Comparison of ENCODE assay signal across 9 mouse cellular contexts in genomic region chr5:30233042-30233441, GRCm38 (mm10). TPM values are rescaled to one million over a fixed set of nuclear protein-coding genes. Genes with fewer than 3 reads are reported as not detected.
DNase-seq lines count a peak whose midpoint lies in the region; ATAC-seq lines count a peak whose summit lies in the region.
"Had no signal": no experiment of that assay in that cellular context is flagged by ENCODE, and none has a peak within 500 bp of the region (broad histone marks: within the 10 kb centered on the region; RNA-seq: fewer than 3 reads in every experiment).

No protein-coding gene starts in this region.

- no peaks in the 10 kb centered on the region for H3K36me3 ChIP-seq in neural tube, embryonic 11.5 days (ENCODE audit: control insufficient read depth, insufficient read depth, low read length)
- H3K36me3 ChIP-seq in forebrain, embryonic 14.5 days (ENCODE audit: control insufficient read depth, insufficient read depth, low read length): 0 out of 2 replicates have a peak, but pooled peaks cover 2% of the 10 kb centered on the region

- WGBS in neural tube, embryonic 11.5 days: 5% methylated on average over 15 of the region's 15 CpGs
- WGBS in forebrain, embryonic 14.5 days: 3% methylated on average over 15 of the region's 15 CpGs

- no peak for ATAC-seq in neural tube, embryonic 11.5 days (ENCODE audit: insufficient read depth, low FRiP score, low TSS enrichment)
- no peak for ATAC-seq in forebrain, embryonic 14.5 days

- H3K4me1 ChIP-seq in neural tube, embryonic 11.5 days (ENCODE audit: control insufficient read depth, insufficient read depth, low read length): 0 out of 2 replicates have a peak, but pooled peaks cover 9% of the 10 kb centered on the region
- H3K4me1 ChIP-seq in forebrain, embryonic 14.5 days (ENCODE audit: control insufficient read depth, insufficient read depth, low read length): peaks cover 21% of the 10 kb centered on the region

- no peaks in the 10 kb centered on the region for H3K27me3 ChIP-seq in neural tube, embryonic 11.5 days (ENCODE audit: control insufficient read depth, insufficient read depth, low read length)
- H3K27me3 ChIP-seq in forebrain, embryonic 14.5 days (replicated peaks; ENCODE audit: control insufficient read depth, insufficient read depth, low read length): no peaks in the 10 kb centered on the region

- H3K27ac ChIP-seq in neural tube, embryonic 11.5 days (ENCODE audit: low read depth, low read length): peak overlapping the region; percentile 85
- peak overlapping the region; percentile 86 for H3K27ac ChIP-seq in forebrain, embryonic 14.5 days (ENCODE audit: low read depth, low read length)

- H3K4me3 ChIP-seq in neural tube, embryonic 11.5 days (ENCODE audit: low read depth, low read length): peak overlapping the region; percentile 75
- H3K4me3 ChIP-seq in forebrain, embryonic 14.5 days (ENCODE audit: low read depth, low read length): peak overlapping the region; percentile 67

- no peaks in the 10 kb centered on the region for H3K9me3 ChIP-seq in neural tube, embryonic 11.5 days (ENCODE audit: control insufficient read depth, low read length)
- no peaks in the 10 kb centered on the region for H3K9me3 ChIP-seq in forebrain, embryonic 14.5 days (replicated peaks; ENCODE audit: control insufficient read depth, low read length)

- DNase-seq in adrenal gland, postnatal 10 days: peak; percentile 25
- no peak for DNase-seq in adrenal gland, adult 8-10 months
- DNase-seq in neural tube, embryonic 11.5 days (ENCODE audit: low spot score): no peak
- no peak for DNase-seq in neural tube, embryonic 10.5 days (ENCODE audit: extremely low spot score, low spot score)
- DNase-seq in forebrain, embryonic 14.5 days (ENCODE audit: low spot score): peak; percentile 44
- DNase-seq in layer of hippocampus, postnatal 14 days (ENCODE audit: low spot score in 2 of 2): peak; percentile 26 to 37
- DNase-seq in naive thymus-derived CD4-positive, alpha-beta T cell, adult 2 months (ENCODE audit: low read depth): peak; percentile 49
- no peak for DNase-seq in urinary bladder, postnatal 25 days (ENCODE audit: low spot score)

- H3K9ac ChIP-seq in neural tube, embryonic 11.5 days (ENCODE audit: low read length): peak overlapping the region; percentile 73
- H3K9ac ChIP-seq in forebrain, embryonic 14.5 days (ENCODE audit: low read length): peak overlapping the region; percentile 80

- peak overlapping the region; percentile 85 for H3K4me2 ChIP-seq in neural tube, embryonic 11.5 days (ENCODE audit: low read depth)
- H3K4me2 ChIP-seq in forebrain, embryonic 14.5 days (ENCODE audit: low read length): peak overlapping the region; percentile 81

RNA-seq across cellular contexts. Expression of gene Selenoi, which starts 0.7 kb away (rescaled TPM):
- total RNA-seq in adrenal gland, postnatal 10 days (2021): 10 to 100 TPM; 20.4 to 20.7 TPM
- total RNA-seq in adrenal gland, adult 8-10 months (2022): 10 to 100 TPM; 15.1 to 24.5 (median 20.4) TPM
- 28.2 TPM in 2 replicates for polyA plus RNA-seq in neural tube, embryonic 11.5 days (2014; fragmentation: Nextera tagmentation; extraction: Ambion mirVana)
- polyA plus RNA-seq in forebrain, embryonic 14.5 days (2014; fragmentation: Nextera tagmentation; extraction: Ambion mirVana): 24.2 and 31.1 TPM in 2 replicates
- 10 to 100 TPM; 42.8 to 57.1 TPM for total RNA-seq in layer of hippocampus, postnatal 14 days (2021)

RNA-seq across cellular contexts. Expression of gene Adgrf3, which starts 27.5 kb away (rescaled TPM):
- total RNA-seq in adrenal gland, postnatal 10 days (2021): under 1 TPM; 0.30 to 0.58 TPM
- not detected for total RNA-seq in adrenal gland, adult 8-10 months (2022)
- polyA plus RNA-seq in neural tube, embryonic 11.5 days (2014; fragmentation: Nextera tagmentation; extraction: Ambion mirVana): not detected in 2 replicates
- polyA plus RNA-seq in forebrain, embryonic 14.5 days (2014; fragmentation: Nextera tagmentation; extraction: Ambion mirVana): not detected in 2 replicates
- not detected for total RNA-seq in layer of hippocampus, postnatal 14 days (2021)
- total RNA-seq: layer of hippocampus, postnatal 10 days had no signal

RNA-seq across cellular contexts. Expression of gene Drc1, which starts 48.1 kb away (rescaled TPM):
- under 1 TPM; 0.21 to 0.42 TPM for total RNA-seq in adrenal gland, postnatal 10 days (2021)
- 1 to 10 TPM in 3 of 4 experiments, under 1 TPM in 1; 0.59 to 2.1 (median 1.1) TPM for total RNA-seq in adrenal gland, adult 8-10 months (2022)
- polyA plus RNA-seq in neural tube, embryonic 11.5 days (2014; fragmentation: Nextera tagmentation; extraction: Ambion mirVana): 0.24 and 0.42 TPM in 2 replicates
- 3.9 and 5.7 TPM in 2 replicates for polyA plus RNA-seq in forebrain, embryonic 14.5 days (2014; fragmentation: Nextera tagmentation; extraction: Ambion mirVana)
- total RNA-seq in layer of hippocampus, postnatal 14 days (2021): 10 to 100 TPM in 1 of 2 experiments, 1 to 10 TPM in 1; 9.7 to 10.2 TPM

Comparison
In these comparisons a context has a peak if more than half of its experiments do, and no peak if none do; other contexts are left out.
1. DNase-seq: peak in adrenal gland, postnatal 10 days (single experiment), forebrain, embryonic 14.5 days (single experiment), layer of hippocampus, postnatal 14 days (2 of 2) and naive thymus-derived CD4-positive, alpha-beta T cell, adult 2 months (single experiment); none in adrenal gland, adult 8-10 months (single experiment), neural tube, embryonic 11.5 days (single experiment), neural tube, embryonic 10.5 days (single experiment) and urinary bladder, postnatal 25 days (single experiment).